Mouse (Mus musculus): ENCODE data around the gene Pi4k2a. TPM values are rescaled to one million over a fixed set of nuclear protein-coding genes. Genes with fewer than 3 reads are reported as not detected.
A peak's percentile ranks its signal among the peaks of the same experiment; 100 is the strongest.

The Pi4k2a gene
- polyA plus RNA-seq, 1 experiment: 11.5 TPM

- 90% methylated on average over 13 of the region's 13 CpGs for WGBS
Observed at GRCm38 (mm10) chr19:42124684-42125083, 34.4 kb downstream of the Pi4k2a start.

DNA sequence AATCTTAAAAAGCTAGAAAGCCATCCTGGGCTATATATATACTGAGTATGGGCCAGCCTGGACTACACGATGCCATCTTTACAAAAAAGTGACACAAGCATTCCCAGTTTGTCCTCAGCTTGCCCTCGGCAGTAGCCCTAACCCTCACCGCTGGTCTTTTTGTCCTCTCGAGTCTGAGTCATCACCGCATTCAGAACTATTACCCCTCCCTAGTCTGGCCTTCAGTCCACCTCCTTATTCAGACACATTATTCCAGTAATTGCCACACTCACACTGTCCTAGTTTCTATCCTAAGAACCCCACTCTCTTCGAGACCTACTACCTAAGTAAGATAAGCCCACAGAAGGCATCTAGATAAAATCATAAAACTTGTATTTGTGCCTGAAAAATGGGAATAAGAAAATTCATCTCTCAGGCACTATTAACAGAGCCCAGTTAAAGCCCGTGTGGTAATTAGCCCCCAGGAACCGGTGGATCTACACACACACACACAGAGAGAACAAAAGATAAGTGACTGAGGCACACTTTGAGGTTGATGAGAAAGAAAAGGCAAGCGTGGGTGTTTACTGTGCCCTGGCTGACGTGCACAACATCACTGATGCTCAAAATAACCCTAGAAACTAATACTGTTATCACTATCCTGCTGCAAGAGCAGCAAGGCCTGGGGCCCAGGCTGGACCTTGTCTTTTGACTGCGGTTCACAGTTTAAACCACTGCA lies 35.4 kb downstream of the Pi4k2a start:
- 78% methylated on average over 11 of the region's 11 CpGs for WGBS
- Histone ChIP-seq H3K27ac (ENCODE audit: control insufficient read depth, insufficient read depth, low read depth, low read length, poor library complexity) (no peak overlapping the region), H3K4me3 (replicated peaks; ENCODE audit: control insufficient read depth, low read depth, low read length) (no peak overlapping the region), H3K4me1 (ENCODE audit: control insufficient read depth, insufficient read depth, low read length) (no peaks in the 10 kb centered on the region)
- TF ChIP-seq CTCF (IDR thresholded peaks at IDR 0.05; ENCODE audit: control insufficient read depth, insufficient read depth, low read length) (no peak), POLR2A (IDR thresholded peaks at IDR 0.05; ENCODE audit: borderline replicate concordance, control insufficient read depth, low read depth, low read length) (no peak)

More at GRCm38 (mm10) chr19:42124684-42125083, 34.4 kb downstream of the Pi4k2a start:
- no peak overlapping the region for H3K27ac ChIP-seq (ENCODE audit: control insufficient read depth, insufficient read depth, low read depth, low read length, poor library complexity)
- TF ChIP-seq POLR2A (IDR thresholded peaks at IDR 0.05; ENCODE audit: borderline replicate concordance, control insufficient read depth, low read depth, low read length): no peak
- no peak for TF ChIP-seq CTCF (IDR thresholded peaks at IDR 0.05; ENCODE audit: control insufficient read depth, insufficient read depth, low read length)
- no peak overlapping the region for H3K4me3 ChIP-seq (replicated peaks; ENCODE audit: control insufficient read depth, low read depth, low read length)
- H3K4me1 ChIP-seq (ENCODE audit: control insufficient read depth, insufficient read depth, low read length): no peaks in the 10 kb centered on the region

GRCm38 (mm10) chr19:42126219-42126605 lies 35.9 kb downstream of the Pi4k2a start:
- H3K4me1 ChIP-seq (ENCODE audit: control insufficient read depth, insufficient read depth, low read length): no peaks in the 10 kb centered on the region
- TF ChIP-seq CTCF (IDR thresholded peaks at IDR 0.05; ENCODE audit: control insufficient read depth, insufficient read depth, low read length): no peak
- no peak for TF ChIP-seq POLR2A (IDR thresholded peaks at IDR 0.05; ENCODE audit: borderline replicate concordance, control insufficient read depth, low read depth, low read length)
- WGBS: 81% methylated on average over 6 of the region's 6 CpGs

DNA sequence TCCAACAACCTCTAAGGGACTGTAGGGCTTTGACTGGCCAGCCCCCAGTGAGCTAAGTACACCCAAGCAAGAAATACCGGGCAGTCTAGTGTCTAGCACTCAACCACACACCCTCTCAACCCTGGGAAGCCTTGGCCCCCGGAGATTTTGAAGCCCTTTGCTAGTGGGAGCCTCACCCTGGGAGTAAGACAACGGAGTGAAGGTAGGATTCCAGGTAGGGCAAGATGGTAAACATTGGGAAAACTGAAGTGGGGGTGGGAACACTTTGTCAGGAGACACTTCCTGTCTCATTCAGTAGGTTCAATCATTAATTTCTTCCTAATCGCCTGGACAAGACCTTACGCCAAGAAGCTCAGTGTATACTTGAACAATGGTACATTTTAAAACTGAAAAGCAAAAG lies 36.8 kb downstream of the Pi4k2a start:
- Histone ChIP-seq H3K4me1 (ENCODE audit: control insufficient read depth, insufficient read depth, low read length) (no peaks in the 10 kb centered on the region), H3K27ac (ENCODE audit: control insufficient read depth, insufficient read depth, low read depth, low read length, poor library complexity) (no peak overlapping the region), H3K4me3 (replicated peaks; ENCODE audit: control insufficient read depth, low read depth, low read length) (no peak overlapping the region)
- 84% methylated on average over 5 of the region's 5 CpGs for WGBS
- TF ChIP-seq POLR2A (IDR thresholded peaks at IDR 0.05; ENCODE audit: borderline replicate concordance, control insufficient read depth, low read depth, low read length) (no peak), CTCF (IDR thresholded peaks at IDR 0.05; ENCODE audit: control insufficient read depth, insufficient read depth, low read length) (no peak)

More at GRCm38 (mm10) chr19:42126219-42126605, 35.9 kb downstream of the Pi4k2a start:
- Histone ChIP-seq H3K4me3 (replicated peaks; ENCODE audit: control insufficient read depth, low read depth, low read length) (no peak overlapping the region), H3K27ac (ENCODE audit: control insufficient read depth, insufficient read depth, low read depth, low read length, poor library complexity) (no peak overlapping the region)

DNA sequence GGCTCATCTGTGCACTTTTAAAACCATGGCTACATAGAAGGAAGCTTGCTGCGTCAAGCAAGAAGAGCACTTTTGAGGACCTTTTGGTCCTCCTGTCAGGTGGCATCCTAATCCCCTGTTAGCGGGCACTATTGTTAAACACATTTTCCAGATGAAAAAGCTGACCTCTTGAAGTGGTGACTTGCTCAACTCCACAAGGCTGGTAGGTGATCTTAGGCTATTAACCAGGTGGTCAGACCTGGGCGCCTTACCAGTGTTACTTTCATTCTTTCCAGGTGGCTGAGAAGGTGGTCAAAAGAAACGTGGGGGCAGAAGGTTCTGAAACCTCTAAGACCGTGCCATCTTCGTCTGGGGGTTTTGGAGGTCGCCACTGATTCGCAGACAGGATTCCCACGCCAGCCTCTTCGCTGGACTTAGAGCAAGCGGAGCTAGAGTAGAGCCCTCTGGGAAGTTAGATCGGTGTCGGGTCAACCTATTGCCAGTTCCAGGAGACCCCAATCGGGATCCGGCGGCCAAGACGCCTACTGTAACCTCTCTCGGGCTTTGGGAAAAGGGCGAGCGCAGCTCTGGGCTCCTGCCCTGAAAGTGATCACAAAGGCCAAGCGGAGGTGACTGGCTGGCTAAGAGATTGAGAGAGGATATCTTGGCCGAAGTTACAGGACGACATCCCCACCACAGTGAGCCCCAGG lies 37.9 kb downstream of the Pi4k2a start:
- Histone ChIP-seq H3K4me3 (replicated peaks; ENCODE audit: control insufficient read depth, low read depth, low read length) (peak overlapping the region; percentile 59), H3K27ac (ENCODE audit: control insufficient read depth, insufficient read depth, low read depth, low read length, poor library complexity) (no peak overlapping the region; the same call in 1 of the 2 replicates), H3K4me1 (ENCODE audit: control insufficient read depth, insufficient read depth, low read length) (no peaks in the 10 kb centered on the region)
- 9% methylated on average over 23 of the region's 23 CpGs for WGBS
- TF ChIP-seq CTCF (IDR thresholded peaks at IDR 0.05; ENCODE audit: control insufficient read depth, insufficient read depth, low read length): no peak
- TF ChIP-seq POLR2A (IDR thresholded peaks at IDR 0.05; ENCODE audit: borderline replicate concordance, control insufficient read depth, low read depth, low read length): no peak

DNA sequence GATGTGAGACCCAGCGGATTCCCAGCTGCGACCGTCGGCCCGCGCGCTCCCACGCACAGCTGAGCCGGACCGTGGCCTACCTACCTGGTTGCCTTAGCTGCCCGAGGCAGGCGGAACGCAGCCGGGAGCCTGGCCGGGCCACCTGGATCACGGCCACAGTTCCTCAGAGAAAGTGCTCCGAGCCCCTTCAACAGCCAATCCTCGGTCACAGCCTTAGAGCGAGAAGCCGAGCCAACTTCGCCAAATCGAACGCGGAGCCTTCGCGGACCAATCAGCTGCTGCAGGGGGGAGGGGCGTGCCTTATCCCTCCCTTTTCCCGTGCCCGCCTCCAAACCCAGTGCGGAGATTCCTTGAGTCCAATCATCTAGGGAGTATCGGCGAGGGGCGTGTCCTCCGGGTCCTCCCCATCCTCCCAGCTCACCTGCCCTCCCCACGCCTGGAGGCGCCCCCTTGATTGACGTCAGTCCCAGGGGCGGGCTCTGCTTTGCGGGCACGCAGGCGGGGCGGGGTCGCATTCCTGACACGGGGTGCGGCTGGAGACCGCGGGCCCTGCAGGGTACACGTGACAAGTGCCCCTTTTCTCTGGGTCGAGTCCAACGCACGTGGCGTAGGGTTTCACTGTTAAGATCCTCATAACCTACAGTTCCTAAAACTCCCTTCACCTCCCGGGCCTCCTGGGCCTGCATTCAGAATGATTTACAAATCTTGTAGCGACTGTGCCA lies 38.7 kb downstream of the Pi4k2a start, which contains the start of gene Avpi1:
Avpi1 (minus strand) TSS at position 273 of the 722 bp plus-strand sequence.
- WGBS: under 1% methylated on average over 54 of the region's 54 CpGs
- Histone ChIP-seq H3K4me3 (replicated peaks; ENCODE audit: control insufficient read depth, low read depth, low read length) (peak within 1 kb of the TSS; percentile 59), H3K27ac (ENCODE audit: control insufficient read depth, insufficient read depth, low read depth, low read length, poor library complexity) (peak within 1 kb of the TSS; percentile 49), H3K4me1 (ENCODE audit: control insufficient read depth, insufficient read depth, low read length) (no peaks in the 10 kb centered on the region)
- TF ChIP-seq CTCF (IDR thresholded peaks at IDR 0.05; ENCODE audit: control insufficient read depth, insufficient read depth, low read length) (no peak), POLR2A (IDR thresholded peaks at IDR 0.05; ENCODE audit: borderline replicate concordance, control insufficient read depth, low read depth, low read length) (peak; percentile 31; the same call in 1 of the 2 replicates)

DNA sequence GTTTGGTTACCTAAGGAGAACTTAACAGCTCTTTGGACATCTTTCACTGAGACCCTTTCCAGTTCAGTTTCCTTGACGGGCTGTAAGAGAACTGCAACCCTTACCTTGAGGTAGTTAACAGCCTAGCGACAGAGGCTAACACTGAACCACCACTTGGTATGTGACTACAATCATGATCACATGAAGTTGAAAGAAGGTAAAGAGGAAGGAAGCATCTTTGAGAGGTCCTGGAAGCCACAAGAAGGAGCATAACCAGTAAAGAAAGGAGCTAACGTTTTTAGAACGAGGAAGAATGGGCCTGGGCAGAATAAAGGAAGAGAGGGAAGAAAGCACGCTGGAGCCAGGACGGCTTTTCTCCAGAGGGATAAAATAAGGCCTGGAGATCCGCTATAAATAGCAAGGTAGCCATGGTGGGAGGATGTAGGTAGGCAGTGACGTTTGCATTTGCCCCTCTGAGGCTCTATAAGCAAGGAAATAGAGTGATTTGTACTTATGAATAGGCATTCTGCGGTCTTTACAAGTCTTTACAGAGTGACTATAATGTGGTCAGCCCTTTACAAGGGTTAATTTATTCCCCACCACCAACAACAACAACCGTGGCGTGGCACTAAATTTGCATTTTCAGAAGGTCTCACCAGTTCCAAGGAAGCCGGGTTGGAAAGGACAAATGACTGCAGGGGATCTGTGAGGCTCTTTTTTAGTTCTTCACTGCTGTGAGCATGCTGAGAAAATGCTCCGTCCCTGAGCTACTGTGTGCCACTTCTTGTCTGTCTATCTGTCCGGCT lies 39.4 kb downstream of the Pi4k2a start:
- WGBS: 13% methylated on average over 14 of the region's 14 CpGs
- H3K4me3 ChIP-seq (replicated peaks; ENCODE audit: control insufficient read depth, low read depth, low read length): no peak overlapping the region
- no peak for TF ChIP-seq CTCF (IDR thresholded peaks at IDR 0.05; ENCODE audit: control insufficient read depth, insufficient read depth, low read length)
- no peak for TF ChIP-seq POLR2A (IDR thresholded peaks at IDR 0.05; ENCODE audit: borderline replicate concordance, control insufficient read depth, low read depth, low read length)
- no peaks in the 10 kb centered on the region for H3K4me1 ChIP-seq (ENCODE audit: control insufficient read depth, insufficient read depth, low read length)
- peak overlapping the region; percentile 49; the same call in 1 of the 2 replicates for H3K27ac ChIP-seq (ENCODE audit: control insufficient read depth, insufficient read depth, low read depth, low read length, poor library complexity)
